Mouse (Mus musculus) intestine, postnatal 0 days (tissue): ENCODE results near the gene C4bp. TPM values are rescaled to one million over a fixed set of nuclear protein-coding genes. Genes with fewer than 3 reads are reported as not detected.

Experiments
- ATAC-seq: fragments of 200-750 bp; cut with Nextera tagmentation; 2 replicates; pipeline ENCODE4 v1.8.0; 2017; ENCODE audit warnings: mild to moderate bottlenecking, moderate TSS enrichment, moderate library complexity
- H3K27ac ChIP-seq: fragments of 300-500 bp; sonication (generic); 2 replicates; pipeline ENCODE4 v1.5.1; 2014; ENCODE audit warnings: mild to moderate bottlenecking, low read depth, low read length, moderate library complexity
- H3K27me3 ChIP-seq: fragments of 300-500 bp; sonication (generic); replicated peaks from 2 replicates; pipeline ENCODE4 v1.6.1; 2014; ENCODE audit warnings: low read length, mixed read lengths; ENCODE audit not compliant: control insufficient read depth, insufficient read depth
- H3K36me3 ChIP-seq: fragments of 300-500 bp; sonication (generic); 2 replicates; pipeline ENCODE4 v1.6.1; 2014; ENCODE audit warnings: mild to moderate bottlenecking, moderate library complexity; ENCODE audit not compliant: control insufficient read depth, insufficient read depth
- H3K4me1 ChIP-seq: fragments of 300-500 bp; sonication (generic); replicated peaks from 2 replicates; pipeline ENCODE4 v1.6.1; 2014; ENCODE audit warnings: antibody characterized with exemption, low read length, mixed read lengths; ENCODE audit not compliant: control insufficient read depth, insufficient read depth
- H3K4me2 ChIP-seq: fragments of 300-500 bp; sonication (generic); replicated peaks from 2 replicates; pipeline ENCODE4 v1.6.1; 2014; ENCODE audit warnings: low read depth, mild to moderate bottlenecking, moderate library complexity
- H3K4me3 ChIP-seq: fragments of 300-500 bp; sonication (generic); 2 replicates; pipeline ENCODE4 v1.5.1; 2014; ENCODE audit warnings: low read depth, low read length
- H3K9ac ChIP-seq: fragments of 300-500 bp; sonication (generic); 2 replicates; pipeline ENCODE4 v1.6.1; 2014; ENCODE audit warnings: mild to moderate bottlenecking, low read depth, low read length
- H3K9me3 ChIP-seq: fragments of 300-500 bp; sonication (generic); 2 replicates; pipeline ENCODE4 v1.6.1; 2016; ENCODE audit warnings: mixed run types; ENCODE audit not compliant: control insufficient read depth
- CTCF ChIP-seq: sonication (generic); IDR thresholded peaks from 2 replicates; pipeline ENCODE4 v1.5.1; 2016; ENCODE audit warnings: low read depth, mild to moderate bottlenecking, control low read depth, antibody characterized with exemption, moderate library complexity
- WGBS: fragments of 180-500 bp; shearing (Covaris S2); extraction: QIAGEN DNeasy Blood & Tissue Kit; methylation state at CpG from one replicate; pipeline ENCODE4 v1.1.7; 2014; 5-methylcytosine and 5-hydroxymethylcytosine counted together
- polyA plus RNA-seq: library from polyadenylated mRNA; unstranded; fragments of >200 nt; fragmentation: Nextera tagmentation; extraction: Ambion mirVana; gene quantifications from 2 replicates; pipeline ENCODE4 v1.2.1, GENCODE M21; 2015

Gene C4bp
- 0.82 and 0.98 TPM in 2 replicates for polyA plus RNA-seq

- Histone ChIP-seq H3K27ac (no peak within 1 kb of the TSS), H3K4me3 (no peak within 1 kb of the TSS), H3K4me2 (no peak within 1 kb of the TSS), H3K36me3 (no peaks in the 10 kb centered on the region), H3K9me3 (no peaks in the 10 kb centered on the region), H3K27me3 (no peaks in the 10 kb centered on the region), H3K4me1 (0 out of 2 replicates have a peak, but pooled peaks cover 6% of the 10 kb centered on the region), H3K9ac (no peak within 1 kb of the TSS)
- TF ChIP-seq CTCF, result no peak
- WGBS, result 28% methylated on average over 3 of the region's 3 CpGs
- no peak for ATAC-seq
Observed at GRCm38 (mm10) chr1:130661454-130661853, at the start of gene C4bp. C4bp (minus strand) TSS chr1:130661632.

GRCm38 (mm10) chr1:130710283-130711080 lies 49.0 kb upstream of the C4bp start:
- no peak for ATAC-seq
- 86% methylated on average over 22 of the region's 22 CpGs for WGBS
- H3K27ac ChIP-seq, result no peak overlapping the region
- H3K4me2 ChIP-seq, result no peak overlapping the region
- 0 out of 2 replicates have a peak, but pooled peaks cover 4% of the 10 kb centered on the region for H3K4me1 ChIP-seq
- no peaks in the 10 kb centered on the region for H3K27me3 ChIP-seq
- H3K9me3 ChIP-seq, result no peaks in the 10 kb centered on the region
- H3K4me3 ChIP-seq, result no peak overlapping the region
- peaks cover 45% of the 10 kb centered on the region for H3K36me3 ChIP-seq
- H3K9ac ChIP-seq, result no peak overlapping the region
- TF ChIP-seq CTCF, result no peak

- ATAC-seq, result no peak
- no peak overlapping the region for H3K9ac ChIP-seq
- H3K27me3 ChIP-seq, result no peaks in the 10 kb centered on the region
- peaks cover 89% of the 10 kb centered on the region for H3K36me3 ChIP-seq
- H3K4me3 ChIP-seq, result no peak overlapping the region
- WGBS, result 76% methylated on average over 2 of the region's 2 CpGs
- no peak overlapping the region for H3K4me2 ChIP-seq
- H3K4me1 ChIP-seq, result no peaks in the 10 kb centered on the region
- H3K27ac ChIP-seq, result no peak overlapping the region
- no peaks in the 10 kb centered on the region for H3K9me3 ChIP-seq
- no peak for TF ChIP-seq CTCF
Observed at GRCm38 (mm10) chr1:130703613-130704012, 42.2 kb upstream of the C4bp start.

- H3K4me3 ChIP-seq, result no peak overlapping the region
- no peak overlapping the region for H3K4me2 ChIP-seq
- no peak for TF ChIP-seq CTCF
- ATAC-seq, result no peak
- no peaks in the 10 kb centered on the region for H3K9me3 ChIP-seq
- H3K4me1 ChIP-seq, result no peaks in the 10 kb centered on the region
- H3K9ac ChIP-seq, result no peak overlapping the region
- no peak overlapping the region for H3K27ac ChIP-seq
- 98% methylated on average over 11 of the region's 11 CpGs for WGBS
- no peaks in the 10 kb centered on the region for H3K27me3 ChIP-seq
- peaks cover 88% of the 10 kb centered on the region for H3K36me3 ChIP-seq
Observed at GRCm38 (mm10) chr1:130701976-130702375, 40.5 kb upstream of the C4bp start.

GRCm38 (mm10) chr1:130699937-130700633 lies 38.7 kb upstream of the C4bp start:
- TF ChIP-seq CTCF, result no peak
- WGBS, result 90% methylated on average over 10 of the region's 10 CpGs
- peaks cover 70% of the 10 kb centered on the region for H3K36me3 ChIP-seq
- no peak overlapping the region for H3K9ac ChIP-seq
- no peak overlapping the region for H3K4me2 ChIP-seq
- ATAC-seq, result no peak
- no peak overlapping the region for H3K4me3 ChIP-seq
- no peaks in the 10 kb centered on the region for H3K4me1 ChIP-seq
- H3K27ac ChIP-seq, result no peak overlapping the region; the same call in 1 of the 2 replicates
- no peaks in the 10 kb centered on the region for H3K9me3 ChIP-seq
- H3K27me3 ChIP-seq, result no peaks in the 10 kb centered on the region

GRCm38 (mm10) chr1:130698601-130699000 lies 37.2 kb upstream of the C4bp start:
- H3K4me2 ChIP-seq, result no peak overlapping the region
- H3K36me3 ChIP-seq, result peaks cover 60% of the 10 kb centered on the region
- no peak overlapping the region for H3K4me3 ChIP-seq
- no peak for TF ChIP-seq CTCF
- no peaks in the 10 kb centered on the region for H3K27me3 ChIP-seq
- H3K9me3 ChIP-seq, result no peaks in the 10 kb centered on the region
- no peaks in the 10 kb centered on the region for H3K4me1 ChIP-seq
- no peak for ATAC-seq
- 93% methylated on average over 5 of the region's 5 CpGs for WGBS
- no peak overlapping the region for H3K9ac ChIP-seq
- no peak overlapping the region for H3K27ac ChIP-seq
